Mouse (Mus musculus) midbrain, embryonic 15.5 days (tissue): ENCODE measurements at regions not wholly inside any gene's neighbourhood (a gene's known extent, or its start where the extent isn't known, plus 50 kb on each side); places are given as distances from the start of the nearest gene placed in this dataset. TPM values are rescaled to one million over a fixed set of nuclear protein-coding genes. Genes with fewer than 3 reads are reported as not detected.

Experiments used
- microRNA-seq: library from miRNA; unstranded; fragments of <30 nt; microRNA quantifications from one replicate; pipeline ENCODE4, GENCODE M21; 2016

Small RNAs in the stretch of these regions (microRNA-seq; reads per million reads assigned to microRNA genes)
- not detected for gene Gm24369
